Mouse (Mus musculus) erythroblast, embryonic 14.5 days (primary cell): ENCODE measurements around the gene Prdm16.

Experiments
- GATA1 ChIP-seq: IDR thresholded peaks from 2 replicates; pipeline ENCODE4 v1.6.1; 2012; ENCODE audit warnings: low read length, inconsistent platforms, mixed read lengths
- TAL1 ChIP-seq: IDR thresholded peaks from 3 replicates; pipeline ENCODE4 v1.6.1; 2012; ENCODE audit warnings: low read length, inconsistent platforms, mixed read lengths

DNA sequence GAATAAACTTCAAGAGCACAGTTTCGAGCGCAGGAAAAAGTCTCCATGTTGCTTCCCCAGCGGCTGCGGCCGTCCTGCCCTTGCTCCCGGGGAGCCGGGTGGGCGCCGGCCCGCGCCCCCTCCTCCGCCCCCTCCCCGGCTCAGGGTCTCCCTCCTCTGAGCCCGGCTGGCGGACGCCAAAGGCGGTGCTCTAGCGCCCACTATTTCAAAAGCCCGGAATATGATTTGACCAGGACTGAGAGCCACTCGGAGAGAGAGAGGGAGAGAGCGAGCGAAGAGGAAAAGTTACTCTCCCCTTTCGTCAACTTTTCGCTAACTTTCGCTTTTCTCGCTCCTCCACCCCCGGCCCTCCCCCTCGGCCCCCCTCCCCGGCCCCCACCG, 630 bp downstream of the Prdm16 start:
- TF ChIP-seq TAL1 (no peak), GATA1 (no peak)
